Mouse (Mus musculus): Measurements from ENCODE around the gene Slc13a2.

Gene Slc13a2

GRCm38 (mm10) chr11:78355471-78356238, 66.4 kb downstream of the Slc13a2 start:
- no peak for DNase-seq (ENCODE audit: low read depth in 1 of 2, low spot score in 2 of 2)

- no peak for DNase-seq (ENCODE audit: low read depth in 1 of 2, low spot score in 2 of 2)
Measured at GRCm38 (mm10) chr11:78354905-78355304, 67.1 kb downstream of the Slc13a2 start.

GRCm38 (mm10) chr11:78353081-78353480, 68.9 kb downstream of the Slc13a2 start:
- DNase-seq (ENCODE audit: low read depth in 1 of 2, low spot score in 2 of 2), result no peak

GRCm38 (mm10) chr11:78349441-78350358, 72.3 kb downstream of the Slc13a2 start:
- DNase-seq (ENCODE audit: low read depth in 1 of 2, low spot score in 2 of 2), result no peak

- DNase-seq (ENCODE audit: low read depth in 1 of 2, low spot score in 2 of 2), result no peak
Measured at GRCm38 (mm10) chr11:78348474-78348873, 73.5 kb downstream of the Slc13a2 start.

- peak; percentile 50 to 58 for DNase-seq (ENCODE audit: low read depth in 1 of 2, low spot score in 2 of 2)
Measured at GRCm38 (mm10) chr11:78347908-78348307, 74.1 kb downstream of the Slc13a2 start.
